Mouse (Mus musculus) cerebellum, postnatal 10 days (tissue): ENCODE results near the gene Bcl2l2.

Source experiments
- DNase-seq, 2 experiments: peaks; one replicate each; pipeline ENCODE4 v3.0.0; 2021; ENCODE audit warnings: mixed read lengths in 2 of 2

The Bcl2l2 gene

GRCm38 (mm10) chr14:54893651-54894181 is 10.5 kb downstream of the Bcl2l2 start:
- DNase-seq = peak; percentile 98

- DNase-seq = peak; percentile 82
Measured at GRCm38 (mm10) chr14:54894296-54895151, 11.3 kb downstream of the Bcl2l2 start.

GRCm38 (mm10) chr14:54897445-54897844 is 14.3 kb downstream of the Bcl2l2 start:
- no peak for DNase-seq

GRCm38 (mm10) chr14:54900383-54900782 is 17.2 kb downstream of the Bcl2l2 start:
- DNase-seq = peak; percentile 83 to 90

GRCm38 (mm10) chr14:54903641-54904040 is 20.5 kb downstream of the Bcl2l2 start:
- no peak for DNase-seq

- no peak for DNase-seq
Measured at GRCm38 (mm10) chr14:54908682-54909081, 25.5 kb downstream of the Bcl2l2 start.

GRCm38 (mm10) chr14:54912109-54912850 is 29.1 kb downstream of the Bcl2l2 start:
- DNase-seq = peak; percentile 84 to 85

GRCm38 (mm10) chr14:54912886-54913285 is 29.7 kb downstream of the Bcl2l2 start, which contains the start of gene Slc22a17:
TSS of gene Slc22a17 (minus strand) at chr14:54913132.
- DNase-seq = peak; percentile 93 to 94

GRCm38 (mm10) chr14:54913343-54913742 is 30.2 kb downstream of the Bcl2l2 start:
- peak; percentile 42 to 62 for DNase-seq

GRCm38 (mm10) chr14:54920076-54920685 is 37.0 kb downstream of the Bcl2l2 start:
- DNase-seq = no peak

GRCm38 (mm10) chr14:54924641-54925348 is 41.6 kb downstream of the Bcl2l2 start:
- peak; percentile 71 to 81 for DNase-seq

- peak; percentile 83 to 85 for DNase-seq
Measured at GRCm38 (mm10) chr14:54925349-54926342, 42.5 kb downstream of the Bcl2l2 start, which contains the start of gene Efs. TSS of gene Efs (minus strand) at chr14:54926126.

- peak; percentile 70 to 72 for DNase-seq
Measured at GRCm38 (mm10) chr14:54926401-54927158, 43.4 kb downstream of the Bcl2l2 start.

GRCm38 (mm10) chr14:54927296-54927695 is 44.1 kb downstream of the Bcl2l2 start:
- DNase-seq = no peak

- DNase-seq = no peak
Measured at GRCm38 (mm10) chr14:54929801-54930200, 46.6 kb downstream of the Bcl2l2 start.

GRCm38 (mm10) chr14:54930431-54930830 is 47.3 kb downstream of the Bcl2l2 start:
- DNase-seq = peak; percentile 67 to 68

- DNase-seq = no peak
Measured at GRCm38 (mm10) chr14:54932645-54933150, 49.5 kb downstream of the Bcl2l2 start, which contains the start of gene Il25. TSS of gene Il25 (plus strand) at chr14:54932695.

GRCm38 (mm10) chr14:54935904-54936830 is 53.0 kb downstream of the Bcl2l2 start, which contains the start of gene Cmtm5:
TSS of gene Cmtm5 (plus strand) at chr14:54936261.
- DNase-seq = peak; percentile 62 to 74

GRCm38 (mm10) chr14:54936831-54937160 is 53.6 kb downstream of the Bcl2l2 start:
- no peak for DNase-seq
